Mouse (Mus musculus): Measurements from ENCODE around the gene Kcnma1. TPM values are rescaled to one million over a fixed set of nuclear protein-coding genes. Genes with fewer than 3 reads are reported as not detected.

The Kcnma1 gene
- polyA plus RNA-seq, 1 experiment = 0.26 TPM

DNA sequence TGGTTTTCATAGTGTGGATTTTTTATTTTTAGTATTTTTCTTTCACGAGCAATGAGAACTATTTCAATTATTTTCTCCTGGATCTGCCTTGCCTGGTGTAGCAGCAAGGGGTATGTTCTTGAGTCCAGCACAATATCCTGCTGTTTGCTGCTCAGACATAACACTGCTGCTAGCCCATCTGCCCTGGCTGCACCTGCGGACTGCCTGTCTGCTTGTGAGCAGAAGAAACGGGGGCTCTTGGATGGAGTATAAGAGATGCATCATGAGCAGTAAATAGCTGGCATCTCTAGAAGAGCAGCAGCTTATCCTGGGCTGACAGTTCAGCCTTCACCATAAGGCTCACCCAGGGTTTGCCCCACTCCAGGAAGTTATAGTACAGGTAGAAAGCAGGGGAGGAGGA is 687.5 kb downstream of the Kcnma1 start:
- no peak for TF ChIP-seq MYOD1 (IDR thresholded peaks at IDR 0.05; ENCODE audit: control insufficient read depth in 1 of 3, insufficient read length in 2 of 3, low read depth in 2 of 3)
- no peak for TF ChIP-seq E2F4 (IDR thresholded peaks at IDR 0.05; ENCODE audit: insufficient read depth)
- TF ChIP-seq POLR2AphosphoS2 (IDR thresholded peaks at IDR 0.05; ENCODE audit: insufficient read length, low read depth) = no peak
- no peak for TF ChIP-seq MAX (IDR thresholded peaks at IDR 0.05; ENCODE audit: low read depth)
- no peak for TF ChIP-seq USF1 (IDR thresholded peaks at IDR 0.05; ENCODE audit: low read depth)
- no peak for TF ChIP-seq TCF12 (IDR thresholded peaks at IDR 0.05; ENCODE audit: insufficient read depth, poor library complexity, severe bottlenecking)
- no peak for TF ChIP-seq SRF (IDR thresholded peaks at IDR 0.05; ENCODE audit: control insufficient read depth, insufficient read length, low read depth)
- no peak for TF ChIP-seq MYOG (IDR thresholded peaks at IDR 0.05; ENCODE audit: control insufficient read depth in 1 of 3, insufficient read depth in 1 of 3, insufficient read length in 2 of 3, low read depth in 2 of 3)
- TF ChIP-seq REST (IDR thresholded peaks at IDR 0.05; ENCODE audit: insufficient read depth, insufficient read length) = no peak
- TF ChIP-seq POLR2A (IDR thresholded peaks at IDR 0.05; ENCODE audit: insufficient read length, low read depth) = no peak
- TF ChIP-seq TCF3 (IDR thresholded peaks at IDR 0.05; ENCODE audit: insufficient read length, low read depth) = no peak
- no peak for TF ChIP-seq CEBPB (IDR thresholded peaks at IDR 0.05; ENCODE audit: insufficient read depth, poor library complexity, severe bottlenecking)
- Histone ChIP-seq H3K79me2 (ENCODE audit: control insufficient read depth, insufficient read depth) (no peaks in the 10 kb centered on the region), H3K4me2 (ENCODE audit: low read depth) (no peak overlapping the region), H3K27me3 (ENCODE audit: control insufficient read depth, insufficient read depth, insufficient read length) (no peaks in the 10 kb centered on the region), H3K36me3 (ENCODE audit: control insufficient read depth, insufficient read depth) (no peaks in the 10 kb centered on the region), H3K4me3 (no peak overlapping the region), H3ac (ENCODE audit: control insufficient read depth, insufficient read length) (no peak overlapping the region)

DNA sequence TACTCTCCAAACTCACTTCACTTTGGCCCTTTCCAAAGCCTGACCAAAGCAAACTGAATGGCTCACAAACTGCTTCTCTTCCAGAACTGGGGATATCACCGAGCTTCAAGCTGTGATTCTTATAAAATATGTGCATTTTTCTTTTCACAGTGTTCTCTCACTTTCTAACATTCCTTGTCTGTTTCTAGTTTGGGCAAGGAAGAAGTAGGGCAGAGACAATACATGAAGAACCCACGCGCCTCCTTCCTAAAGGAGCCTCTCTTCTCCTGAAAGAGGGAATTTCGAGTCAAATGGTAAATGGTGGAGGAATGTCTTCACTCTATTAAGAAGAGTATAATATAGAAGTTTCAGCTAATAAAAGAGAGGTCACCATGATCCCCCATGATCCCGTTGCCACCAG is 709.0 kb downstream of the Kcnma1 start:
- H3K27me3 ChIP-seq (ENCODE audit: control insufficient read depth, insufficient read depth, insufficient read length) = no peaks in the 10 kb centered on the region
- no peak overlapping the region for H3ac ChIP-seq (ENCODE audit: control insufficient read depth, insufficient read length)
- H3K36me3 ChIP-seq (ENCODE audit: control insufficient read depth, insufficient read depth) = no peaks in the 10 kb centered on the region
- H3K4me2 ChIP-seq (ENCODE audit: low read depth) = no peak overlapping the region
- no peaks in the 10 kb centered on the region for H3K79me2 ChIP-seq (ENCODE audit: control insufficient read depth, insufficient read depth)
- no peak for TF ChIP-seq MYOD1 (IDR thresholded peaks at IDR 0.05; ENCODE audit: control insufficient read depth in 1 of 3, insufficient read length in 2 of 3, low read depth in 2 of 3)
- TF ChIP-seq REST (IDR thresholded peaks at IDR 0.05; ENCODE audit: insufficient read depth, insufficient read length) = no peak
- TF ChIP-seq POLR2A (IDR thresholded peaks at IDR 0.05; ENCODE audit: insufficient read length, low read depth) = no peak
- TF ChIP-seq POLR2AphosphoS2 (IDR thresholded peaks at IDR 0.05; ENCODE audit: insufficient read length, low read depth) = no peak
- TF ChIP-seq MAX (IDR thresholded peaks at IDR 0.05; ENCODE audit: low read depth) = no peak
- no peak for TF ChIP-seq TCF12 (IDR thresholded peaks at IDR 0.05; ENCODE audit: insufficient read depth, poor library complexity, severe bottlenecking)
- TF ChIP-seq TCF3 (IDR thresholded peaks at IDR 0.05; ENCODE audit: insufficient read length, low read depth) = no peak
- no peak for TF ChIP-seq E2F4 (IDR thresholded peaks at IDR 0.05; ENCODE audit: insufficient read depth)
- no peak for TF ChIP-seq SRF (IDR thresholded peaks at IDR 0.05; ENCODE audit: control insufficient read depth, insufficient read length, low read depth)
- H3K4me3 ChIP-seq = no peak overlapping the region

DNA sequence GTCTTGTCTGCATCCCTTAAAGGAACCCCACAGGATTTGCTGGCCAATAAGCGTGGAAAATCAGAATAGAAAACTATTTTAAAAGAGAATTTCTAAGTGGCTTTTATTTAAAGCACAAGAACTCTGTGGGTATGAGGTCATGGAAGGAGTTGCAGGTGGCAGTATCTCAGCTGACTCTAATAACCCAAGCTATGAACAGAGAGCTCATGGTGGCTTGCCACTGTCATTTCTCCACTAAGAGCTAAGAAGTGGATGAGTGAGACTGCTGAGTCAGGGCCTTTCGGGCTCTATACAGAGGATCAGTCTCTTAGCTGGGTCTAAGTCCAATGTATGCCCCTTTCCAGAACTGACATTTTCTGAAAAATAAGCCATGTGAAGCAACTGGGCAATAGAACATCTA is 713.8 kb downstream of the Kcnma1 start:
- no peaks in the 10 kb centered on the region for H3K27me3 ChIP-seq (ENCODE audit: control insufficient read depth, insufficient read depth, insufficient read length)
- no peak overlapping the region for H3K4me2 ChIP-seq (ENCODE audit: low read depth)
- TF ChIP-seq MAX (IDR thresholded peaks at IDR 0.05; ENCODE audit: low read depth) (no peak), CEBPB (IDR thresholded peaks at IDR 0.05; ENCODE audit: insufficient read depth, poor library complexity, severe bottlenecking) (no peak), POLR2AphosphoS2 (IDR thresholded peaks at IDR 0.05; ENCODE audit: insufficient read length, low read depth) (no peak), MYOG (IDR thresholded peaks at IDR 0.05; ENCODE audit: control insufficient read depth in 1 of 3, insufficient read depth in 1 of 3, insufficient read length in 2 of 3, low read depth in 2 of 3) (no peak), SRF (IDR thresholded peaks at IDR 0.05; ENCODE audit: control insufficient read depth, insufficient read length, low read depth) (no peak), TCF12 (IDR thresholded peaks at IDR 0.05; ENCODE audit: insufficient read depth, poor library complexity, severe bottlenecking) (no peak), MYOD1 (IDR thresholded peaks at IDR 0.05; ENCODE audit: control insufficient read depth in 1 of 3, insufficient read length in 2 of 3, low read depth in 2 of 3) (no peak), E2F4 (IDR thresholded peaks at IDR 0.05; ENCODE audit: insufficient read depth) (no peak), REST (IDR thresholded peaks at IDR 0.05; ENCODE audit: insufficient read depth, insufficient read length) (no peak), USF1 (IDR thresholded peaks at IDR 0.05; ENCODE audit: low read depth) (no peak), POLR2A (IDR thresholded peaks at IDR 0.05; ENCODE audit: insufficient read length, low read depth) (no peak), TCF3 (IDR thresholded peaks at IDR 0.05; ENCODE audit: insufficient read length, low read depth) (no peak)
- no peaks in the 10 kb centered on the region for H3K36me3 ChIP-seq (ENCODE audit: control insufficient read depth, insufficient read depth)
- H3ac ChIP-seq (ENCODE audit: control insufficient read depth, insufficient read length) = no peak overlapping the region
- H3K79me2 ChIP-seq (ENCODE audit: control insufficient read depth, insufficient read depth) = no peaks in the 10 kb centered on the region
- H3K4me3 ChIP-seq = no peak overlapping the region

DNA sequence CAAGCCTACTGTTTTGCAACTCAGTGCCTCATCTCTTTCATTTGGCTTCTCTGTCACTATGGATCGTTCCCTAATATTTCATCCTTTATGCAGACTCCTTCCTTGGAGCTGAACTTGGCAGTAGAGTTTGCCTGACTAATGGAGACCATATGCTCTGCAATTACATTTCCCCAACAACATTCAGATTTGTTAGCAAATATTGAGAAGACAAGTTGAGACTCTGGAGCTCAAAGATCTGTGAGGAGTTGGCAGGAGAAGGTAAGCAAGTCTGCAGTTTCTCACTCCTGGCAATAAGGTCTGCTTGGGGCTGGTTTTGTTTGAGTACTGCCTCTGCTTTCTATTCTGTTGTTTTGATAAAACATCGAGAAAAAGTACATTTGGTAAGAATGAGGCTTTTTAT is 723.7 kb downstream of the Kcnma1 start:
- Histone ChIP-seq H3ac (ENCODE audit: control insufficient read depth, insufficient read length) (no peak overlapping the region), H3K79me2 (ENCODE audit: control insufficient read depth, insufficient read depth) (no peaks in the 10 kb centered on the region), H3K4me3 (no peak overlapping the region), H3K4me2 (ENCODE audit: low read depth) (no peak overlapping the region), H3K27me3 (ENCODE audit: control insufficient read depth, insufficient read depth, insufficient read length) (no peaks in the 10 kb centered on the region), H3K36me3 (ENCODE audit: control insufficient read depth, insufficient read depth) (no peaks in the 10 kb centered on the region)
- TF ChIP-seq E2F4 (IDR thresholded peaks at IDR 0.05; ENCODE audit: insufficient read depth) (no peak), MYOD1 (IDR thresholded peaks at IDR 0.05; ENCODE audit: control insufficient read depth in 1 of 3, insufficient read length in 2 of 3, low read depth in 2 of 3) (no peak), POLR2A (IDR thresholded peaks at IDR 0.05; ENCODE audit: insufficient read length, low read depth) (no peak), REST (IDR thresholded peaks at IDR 0.05; ENCODE audit: insufficient read depth, insufficient read length) (no peak), TCF3 (IDR thresholded peaks at IDR 0.05; ENCODE audit: insufficient read length, low read depth) (no peak), CEBPB (IDR thresholded peaks at IDR 0.05; ENCODE audit: insufficient read depth, poor library complexity, severe bottlenecking) (no peak), TCF12 (IDR thresholded peaks at IDR 0.05; ENCODE audit: insufficient read depth, poor library complexity, severe bottlenecking) (no peak), USF1 (IDR thresholded peaks at IDR 0.05; ENCODE audit: low read depth) (no peak), POLR2AphosphoS2 (IDR thresholded peaks at IDR 0.05; ENCODE audit: insufficient read length, low read depth) (no peak), MYOG (IDR thresholded peaks at IDR 0.05; ENCODE audit: control insufficient read depth in 1 of 3, insufficient read depth in 1 of 3, insufficient read length in 2 of 3, low read depth in 2 of 3) (no peak)
